Mouse (Mus musculus): ENCODE measurements at regions not wholly inside any gene's neighbourhood (a gene's known extent, or its start where the extent isn't known, plus 50 kb on each side); places are given as distances from the start of the nearest gene placed in this dataset.
"Not testable (repeated sequence)": the region's sequence is repeated elsewhere in the genome, so short reads cannot be mapped to it uniquely, and the experiment has no call there.

DNA sequence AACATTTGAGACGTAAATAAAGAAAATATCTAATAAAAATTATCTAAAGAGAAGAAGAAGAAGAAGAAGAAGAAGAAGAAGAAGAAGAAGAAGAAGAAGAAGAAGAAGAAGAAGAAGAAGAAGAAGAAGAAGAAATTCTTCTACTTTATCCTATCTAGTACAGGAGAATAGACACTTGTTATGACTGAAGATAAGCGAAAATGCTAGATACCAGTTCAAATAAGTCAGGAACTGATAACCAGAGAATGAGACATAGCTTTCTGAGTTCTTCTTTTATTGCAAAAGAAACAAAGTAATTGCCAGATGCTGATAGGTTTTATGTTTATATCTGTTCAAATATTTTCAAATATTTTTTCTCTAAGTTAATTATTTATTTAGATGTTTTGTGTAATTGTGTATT is 2144.1 kb upstream of the Pcdh17 start:
- Histone ChIP-seq H3K9ac (ENCODE audit: low read depth, low read length) (no peak overlapping the region), H3K9me3 (replicated peaks; ENCODE audit: low read length) (no peaks in the 10 kb centered on the region), H3K36me3 (ENCODE audit: insufficient read depth, low read length) (no peaks in the 10 kb centered on the region), H3K4me2 (ENCODE audit: low read length) (no peak overlapping the region), H3K4me3 (replicated peaks; ENCODE audit: low read depth, low read length) (no peak overlapping the region), H3K27me3 (ENCODE audit: insufficient read depth, low read length) (no peaks in the 10 kb centered on the region), H3K4me1 (replicated peaks; ENCODE audit: insufficient read depth, low read length) (no peaks in the 10 kb centered on the region), H3K27ac (no peak overlapping the region)
- ATAC-seq (replicated peaks; ENCODE audit: low FRiP score, low read depth), result no peak
- DNase-seq (ENCODE audit: low spot score), result no peak
- no peak for TF ChIP-seq CTCF (IDR thresholded peaks at IDR 0.05; ENCODE audit: low read depth)
- WGBS, result 85% methylated on average over 2 of the region's 2 CpGs

DNA sequence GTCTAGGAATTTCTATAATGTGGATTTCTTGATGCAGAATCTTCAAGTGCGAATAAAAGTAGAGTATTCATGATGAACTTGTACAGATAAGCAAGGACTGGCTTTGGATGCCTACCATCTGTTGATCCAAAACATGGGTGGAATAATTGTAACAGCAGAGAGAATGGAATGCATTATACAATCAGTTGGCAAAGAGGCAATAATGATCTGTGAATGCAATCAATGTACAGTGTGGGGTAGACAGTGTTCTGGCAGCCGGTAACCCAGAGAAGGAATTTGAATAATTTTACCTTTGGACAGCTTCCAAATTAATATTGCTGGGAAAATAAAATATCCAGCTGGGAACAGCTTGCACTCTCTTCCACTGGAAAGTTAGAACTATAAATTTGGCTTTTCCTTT is 2129.9 kb upstream of the Pcdh17 start:
- Histone ChIP-seq H3K4me2 (ENCODE audit: low read length) (no peak overlapping the region), H3K27me3 (ENCODE audit: insufficient read depth, low read length) (no peaks in the 10 kb centered on the region), H3K4me3 (replicated peaks; ENCODE audit: low read depth, low read length) (no peak overlapping the region), H3K9ac (ENCODE audit: low read depth, low read length) (no peak overlapping the region), H3K9me3 (replicated peaks; ENCODE audit: low read length) (no peaks in the 10 kb centered on the region), H3K27ac (no peak overlapping the region), H3K4me1 (replicated peaks; ENCODE audit: insufficient read depth, low read length) (no peaks in the 10 kb centered on the region), H3K36me3 (ENCODE audit: insufficient read depth, low read length) (no peaks in the 10 kb centered on the region)
- no peak for ATAC-seq (replicated peaks; ENCODE audit: low FRiP score, low read depth)
- 72% methylated on average over 2 of the region's 2 CpGs for WGBS
- DNase-seq (ENCODE audit: low spot score), result peak; percentile 1
- no peak for TF ChIP-seq CTCF (IDR thresholded peaks at IDR 0.05; ENCODE audit: low read depth)

DNA sequence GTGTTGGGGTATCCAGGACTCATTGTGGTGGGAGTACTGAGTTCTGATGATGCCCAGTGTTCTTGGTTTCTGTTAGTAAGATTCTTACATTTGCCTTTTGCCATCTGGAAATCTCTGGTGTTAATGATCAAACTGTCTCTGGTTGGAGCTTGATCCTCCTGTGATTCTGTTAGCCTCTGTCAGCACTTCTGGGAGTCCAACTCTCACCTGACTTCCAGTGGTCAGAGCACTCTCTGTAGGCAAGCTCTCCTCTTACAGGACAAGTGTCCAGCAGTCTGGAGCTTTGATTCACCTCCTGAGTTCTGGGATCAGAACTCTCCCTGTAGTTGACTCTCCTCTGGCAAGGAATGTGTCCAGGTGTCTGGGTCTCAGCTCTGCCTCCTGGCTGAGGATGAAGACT is 2108.5 kb upstream of the Pcdh17 start:
- H3K27ac ChIP-seq; H3K4me3 ChIP-seq (replicated peaks; ENCODE audit: low read depth, low read length); H3K36me3 ChIP-seq (ENCODE audit: insufficient read depth, low read length); H3K9me3 ChIP-seq (replicated peaks; ENCODE audit: low read length); DNase-seq (ENCODE audit: low spot score); H3K4me2 ChIP-seq (ENCODE audit: low read length); H3K27me3 ChIP-seq (ENCODE audit: insufficient read depth, low read length); ATAC-seq (replicated peaks; ENCODE audit: low FRiP score, low read depth); H3K9ac ChIP-seq (ENCODE audit: low read depth, low read length); H3K4me1 ChIP-seq (replicated peaks; ENCODE audit: insufficient read depth, low read length): not testable (repeated sequence)

Data from kidney, postnatal 0 days (tissue).